Mouse (Mus musculus) left cerebral cortex, adult 18-20 months (tissue): ENCODE measurements around the gene Elovl5. TPM values are rescaled to one million over a fixed set of nuclear protein-coding genes. Genes with fewer than 3 reads are reported as not detected.

Experiments
- DNase-seq, 2 experiments: peaks; one replicate each; pipeline ENCODE4 v3.0.0; 2021 to 2022; ENCODE audit warnings: low spot score in 2 of 2, mixed read lengths in 1 of 2
- total RNA-seq, 2 experiments: library from RNA; stranded (reverse); gene quantifications; 2 replicates each; pipeline ENCODE4 v1.2.3; 2021

Elovl5 gene
- total RNA-seq, 2 experiments from 2014 or later = 63.7 to 64.2 TPM

- DNase-seq = no peak
These were observed 35.9 kb downstream of the Elovl5 start for GRCm38 (mm10) chr9:77953053-77953452.

GRCm38 (mm10) chr9:77954496-77954895 is 37.3 kb downstream of the Elovl5 start:
- no peak for DNase-seq

- DNase-seq = no peak
These were observed 37.8 kb downstream of the Elovl5 start for GRCm38 (mm10) chr9:77954981-77955380.

GRCm38 (mm10) chr9:77955511-77955910 is 38.3 kb downstream of the Elovl5 start:
- no peak for DNase-seq

DNA sequence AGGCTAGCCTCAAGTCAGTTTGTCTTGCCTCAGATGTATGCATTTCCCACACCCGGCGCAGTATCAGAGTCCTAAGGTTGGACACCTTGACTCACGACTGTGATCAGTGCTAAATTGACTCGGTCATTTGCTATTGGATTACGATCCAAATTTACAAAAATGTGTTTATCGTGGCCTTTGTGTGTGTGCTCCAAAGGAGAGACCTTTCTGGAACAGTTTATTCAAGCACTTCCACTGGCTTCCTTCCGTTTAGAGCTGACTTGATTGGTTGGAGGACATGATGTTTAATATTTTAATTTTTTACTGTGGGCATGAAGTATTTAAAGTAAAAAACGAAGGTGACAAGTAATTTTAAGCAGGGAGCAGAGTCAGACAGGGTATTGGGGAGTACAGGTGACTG is 38.8 kb downstream of the Elovl5 start:
- no peak for DNase-seq

DNA sequence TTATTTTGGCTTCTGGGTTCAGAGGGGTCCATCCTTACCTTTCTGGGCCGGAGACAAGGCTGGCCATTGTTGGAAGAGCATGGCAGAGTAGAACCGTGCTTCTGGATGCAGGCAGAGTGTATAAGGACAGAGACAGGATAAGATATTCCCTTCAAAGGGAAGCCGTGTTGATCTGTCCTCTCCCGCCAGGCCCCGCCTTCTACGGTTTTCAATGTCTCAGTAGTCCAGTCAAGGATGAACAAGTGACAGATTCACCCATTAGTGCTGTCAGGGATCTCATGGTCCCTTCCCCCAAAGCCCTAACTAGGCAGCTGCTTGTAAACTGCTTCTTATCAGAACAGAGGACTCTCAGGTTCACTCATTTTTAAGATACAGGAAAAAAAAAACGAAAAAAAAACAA is 41.2 kb downstream of the Elovl5 start:
- no peak for DNase-seq

DNA sequence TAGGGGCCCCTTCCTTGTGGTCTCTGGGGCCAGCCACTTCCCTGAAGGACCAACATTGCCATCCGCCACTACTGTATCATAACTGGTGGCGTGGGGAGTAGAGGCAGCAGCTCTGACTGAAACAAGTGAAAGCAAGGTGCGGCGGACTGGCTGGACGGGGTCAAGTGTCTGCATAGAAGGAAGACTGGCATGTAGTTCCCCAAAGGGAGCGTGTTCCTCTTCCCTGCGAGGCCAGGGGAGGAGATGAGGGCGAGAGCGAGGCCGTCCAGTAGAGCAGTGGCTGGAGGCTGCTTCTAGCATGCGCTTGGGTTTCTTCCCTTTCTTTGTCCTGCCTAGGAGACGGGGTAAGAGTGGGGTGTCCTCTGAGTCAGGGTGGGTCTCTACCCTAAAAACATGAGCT is 42.6 kb downstream of the Elovl5 start:
- no peak for DNase-seq

DNA sequence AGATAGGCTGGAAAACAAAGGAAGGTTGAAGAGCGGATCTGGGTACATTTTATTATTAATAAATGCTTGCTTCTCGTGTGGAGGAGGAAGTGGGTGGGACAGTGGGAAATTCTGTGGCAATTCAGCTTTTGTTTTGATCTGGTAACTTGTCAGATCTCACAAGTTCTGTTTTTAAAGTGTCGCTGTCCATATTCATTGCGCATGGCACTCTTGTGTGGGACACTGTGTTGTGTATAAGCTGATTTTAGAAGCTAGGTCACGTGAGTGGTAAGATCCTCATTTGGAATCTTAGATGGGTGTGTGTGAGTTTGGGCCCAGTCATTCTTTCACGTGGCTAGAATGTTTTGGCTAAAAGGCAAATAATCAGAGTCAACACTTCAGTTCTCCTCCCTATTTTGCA is 44.2 kb downstream of the Elovl5 start:
- no peak for DNase-seq

DNA sequence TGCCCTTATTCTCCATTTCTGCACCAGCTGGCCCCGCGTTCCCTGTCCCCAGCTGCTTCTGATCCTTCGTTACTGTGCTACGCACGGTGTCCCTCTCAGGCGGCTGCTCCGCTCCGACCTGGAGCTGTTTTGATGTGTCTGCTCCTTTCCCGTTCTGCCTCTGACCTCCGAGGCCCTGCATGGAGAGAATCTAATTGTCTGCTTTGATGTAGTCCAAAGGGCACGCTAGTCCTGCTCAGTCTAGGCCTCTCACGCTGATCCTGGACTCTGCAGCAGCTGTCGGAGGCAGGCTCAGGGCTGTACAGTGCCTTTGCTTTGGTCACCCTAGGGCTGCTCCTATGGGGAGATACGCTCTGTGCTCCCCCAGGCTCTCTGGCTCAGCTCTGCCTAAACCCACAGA is 46.9 kb downstream of the Elovl5 start:
- DNase-seq = no peak

GRCm38 (mm10) chr9:77965287-77965686 is 48.1 kb downstream of the Elovl5 start:
- no peak for DNase-seq

DNA sequence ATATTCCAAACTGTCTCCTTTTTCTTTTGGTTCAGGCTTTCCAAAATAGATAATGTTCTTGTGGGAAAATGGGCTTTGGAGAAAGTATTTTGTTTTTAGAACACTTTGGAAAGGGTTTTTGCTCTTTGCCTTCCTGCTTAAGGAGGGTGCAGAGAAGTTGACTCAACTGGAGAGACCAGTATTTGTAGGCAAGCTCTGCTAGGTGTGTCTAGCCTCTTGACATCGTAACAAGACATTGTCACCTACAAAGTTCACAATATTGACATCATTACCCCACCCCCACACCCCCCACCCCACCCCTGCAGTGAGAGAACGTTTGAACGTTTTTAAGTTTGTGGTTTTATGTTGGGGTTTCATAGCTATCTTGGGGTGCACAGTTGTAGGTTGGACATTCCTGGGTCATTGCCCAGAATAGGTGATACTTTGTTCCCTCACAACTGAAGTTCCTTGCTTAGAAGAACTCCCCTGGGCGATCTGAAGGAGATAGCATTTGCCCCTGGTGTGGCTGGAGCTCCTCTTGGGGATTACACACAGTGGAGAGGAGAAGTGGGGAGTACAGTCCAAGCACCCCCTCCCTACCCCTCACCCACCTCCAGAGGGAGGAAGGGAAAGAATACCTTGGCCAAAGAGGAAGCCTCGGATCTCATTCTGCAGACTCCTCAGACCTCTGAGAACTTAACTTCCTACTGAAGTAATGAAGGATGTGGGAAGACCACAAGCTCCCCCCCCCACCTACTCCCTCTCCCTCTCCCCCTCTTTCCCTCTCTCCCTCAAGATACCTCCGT is 48.8 kb downstream of the Elovl5 start:
- no peak for DNase-seq

GRCm38 (mm10) chr9:77966861-77967260 is 49.7 kb downstream of the Elovl5 start:
- no peak for DNase-seq

- peak; percentile 22 to 50 for DNase-seq
These were observed 50.5 kb downstream of the Elovl5 start for GRCm38 (mm10) chr9:77967584-77968163.

GRCm38 (mm10) chr9:77969192-77969953 is 52.2 kb downstream of the Elovl5 start:
- DNase-seq = no peak

GRCm38 (mm10) chr9:77979000-77979399 is 61.8 kb downstream of the Elovl5 start:
- DNase-seq = no peak

DNA sequence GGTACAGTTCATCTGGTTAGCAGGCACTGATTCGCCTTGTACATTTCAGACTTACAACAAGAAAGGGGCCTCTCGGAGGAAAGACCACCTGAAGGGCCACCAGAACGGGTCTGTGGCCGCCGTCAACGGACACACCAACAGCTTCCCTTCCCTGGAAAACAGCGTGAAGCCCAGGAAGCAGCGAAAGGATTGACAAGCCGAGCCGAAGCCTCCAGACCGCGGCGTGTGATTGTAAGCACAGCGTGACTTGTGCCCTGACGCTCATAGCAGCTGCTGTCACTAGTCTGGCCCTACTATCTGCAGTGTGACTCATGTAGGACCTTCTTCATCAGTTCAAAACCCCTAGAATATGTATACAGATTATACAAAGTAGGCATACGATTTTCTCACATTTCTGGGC is 65.5 kb downstream of the Elovl5 start:
- DNase-seq = no peak

- no peak for DNase-seq
These were observed 66.4 kb downstream of the Elovl5 start for GRCm38 (mm10) chr9:77983521-77983920.

GRCm38 (mm10) chr9:77986153-77986795 is 69.1 kb downstream of the Elovl5 start:
- DNase-seq = no peak

- DNase-seq = no peak
These were observed 72.5 kb downstream of the Elovl5 start for GRCm38 (mm10) chr9:77989626-77990025.

DNA sequence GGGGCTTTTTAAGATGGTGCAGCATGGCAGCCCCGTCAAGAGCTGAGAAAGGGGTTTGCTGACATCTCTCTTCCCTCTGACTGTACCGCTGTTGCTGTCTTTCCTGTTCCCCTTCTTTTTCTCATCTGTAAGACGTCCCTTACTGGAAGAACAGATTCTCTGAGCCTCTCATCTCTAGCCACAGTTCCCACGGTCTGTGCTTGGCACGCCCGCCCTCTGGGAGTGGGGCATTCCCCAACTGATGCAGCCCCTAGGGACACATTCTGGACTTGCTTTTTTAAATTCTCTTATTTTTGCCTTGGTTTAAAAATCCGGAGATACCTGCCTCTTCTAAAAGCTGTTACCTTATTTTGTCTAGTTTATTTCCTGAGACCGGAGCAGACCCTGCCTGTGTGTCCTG is 73.1 kb downstream of the Elovl5 start:
- DNase-seq = no peak

DNA sequence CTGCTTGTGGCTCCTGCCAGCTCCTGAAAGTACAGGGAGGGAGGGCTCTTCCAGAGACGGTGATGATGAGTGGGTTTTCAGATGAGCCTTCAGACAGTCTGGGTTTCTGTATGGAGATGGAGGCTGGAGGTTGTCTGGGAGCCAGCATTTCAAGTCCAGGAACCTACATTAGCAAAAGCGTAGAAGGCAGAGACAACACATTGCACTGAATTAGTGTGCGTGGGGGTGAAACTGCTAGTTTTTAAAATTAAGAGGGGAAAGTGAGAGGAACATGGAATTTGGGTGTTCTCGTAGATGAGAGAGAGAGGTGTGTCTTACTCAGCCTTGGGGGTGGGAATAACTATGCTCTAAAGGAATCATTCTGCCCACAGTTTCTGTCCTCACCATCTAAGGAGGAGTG is 74.5 kb downstream of the Elovl5 start:
- DNase-seq = peak; percentile 17 to 55

GRCm38 (mm10) chr9:77992276-77992675 is 75.1 kb downstream of the Elovl5 start:
- DNase-seq = no peak
